Mouse (Mus musculus) kidney, adult 18-20 months (tissue): Measurements from ENCODE around the gene Fuca2.

Source experiments
- DNase-seq: peaks from one replicate; pipeline ENCODE4 v3.0.0; 2021

Fuca2 gene

GRCm38 (mm10) chr10:13536706-13537105 lies 37.4 kb downstream of the Fuca2 start:
- no peak for DNase-seq

- no peak for DNase-seq
Observed at GRCm38 (mm10) chr10:13539769-13540333, 40.5 kb downstream of the Fuca2 start.

- DNase-seq: no peak
Observed at GRCm38 (mm10) chr10:13541721-13542120, 42.4 kb downstream of the Fuca2 start.

- peak; percentile 90 for DNase-seq
Observed at GRCm38 (mm10) chr10:13552646-13553497, 53.5 kb downstream of the Fuca2 start, which contains the start of the genes Adat2 and Pex3. Gene Adat2 (plus strand): TSS chr10:13552894. Gene Pex3 (minus strand): TSS chr10:13553142.

GRCm38 (mm10) chr10:13553498-13553985 lies 54.2 kb downstream of the Fuca2 start:
- no peak for DNase-seq

GRCm38 (mm10) chr10:13554316-13554715 lies 55.0 kb downstream of the Fuca2 start:
- no peak for DNase-seq

GRCm38 (mm10) chr10:13560014-13560674 lies 60.8 kb downstream of the Fuca2 start:
- DNase-seq: no peak

GRCm38 (mm10) chr10:13564364-13565079 lies 65.2 kb downstream of the Fuca2 start:
- peak; percentile 62 for DNase-seq

- no peak for DNase-seq
Observed at GRCm38 (mm10) chr10:13565080-13565448, 65.7 kb downstream of the Fuca2 start.

GRCm38 (mm10) chr10:13566393-13566792 lies 67.1 kb downstream of the Fuca2 start:
- no peak for DNase-seq
